Mouse (Mus musculus): Measurements from ENCODE around the gene Zfp629. TPM values are rescaled to one million over a fixed set of nuclear protein-coding genes. Genes with fewer than 3 reads are reported as not detected.

Gene Zfp629
- 2.9 and 3.5 TPM in 2 replicates for polyA plus RNA-seq (2015; fragmentation: Nextera tagmentation; extraction: Ambion mirVana)

GRCm38 (mm10) chr7:127614891-127615843, at the start of gene Zfp629:
Zfp629 (minus strand) TSS chr7:127615797.

GRCm38 (mm10) chr7:127588011-127588871, 27.4 kb downstream of the Zfp629 start, which contains the start of the genes Ccdc189 and Rnf40:
Ccdc189 (minus strand) TSS chr7:127588595.
Rnf40 (plus strand) TSS chr7:127588767.

GRCm38 (mm10) chr7:127572895-127573471, 42.6 kb downstream of the Zfp629 start, which contains the start of gene Phkg2:
Phkg2 (plus strand) TSS chr7:127573340.

GRCm38 (mm10) chr7:127561340-127561858, 54.2 kb downstream of the Zfp629 start, which contains the start of gene Tmem265:
Tmem265 (plus strand) TSS chr7:127561390.

Other genes with a start within 250 kb of the Zfp629 start
- gene Zfp747, start 239.7 kb downstream of the Zfp629 start, polyA plus RNA-seq (2015; fragmentation: Nextera tagmentation; extraction: Ambion mirVana): 5.0 and 5.6 TPM in 2 replicates
- 3.3 and 3.5 TPM in 2 replicates for gene 9130019O22Rik, start 228.6 kb downstream of the Zfp629 start, polyA plus RNA-seq (2015; fragmentation: Nextera tagmentation; extraction: Ambion mirVana)
- 3.7 and 4.1 TPM in 2 replicates for gene E430018J23Rik, start 222.2 kb downstream of the Zfp629 start, polyA plus RNA-seq (2015; fragmentation: Nextera tagmentation; extraction: Ambion mirVana)
- 5.0 and 5.3 TPM in 2 replicates for gene Zfp764, start 209.0 kb downstream of the Zfp629 start, polyA plus RNA-seq (2015; fragmentation: Nextera tagmentation; extraction: Ambion mirVana)
- gene Zfp688, start 193.7 kb downstream of the Zfp629 start, polyA plus RNA-seq (2015; fragmentation: Nextera tagmentation; extraction: Ambion mirVana): 15.9 and 16.3 TPM in 2 replicates
- 2.7 and 2.8 TPM in 2 replicates for gene Zfp689, start 166.6 kb downstream of the Zfp629 start, polyA plus RNA-seq (2015; fragmentation: Nextera tagmentation; extraction: Ambion mirVana)
- 40.2 and 41.9 TPM in 2 replicates for gene Prr14, start 156.2 kb downstream of the Zfp629 start, polyA plus RNA-seq (2015; fragmentation: Nextera tagmentation; extraction: Ambion mirVana)
- 6.4 and 8.7 TPM in 2 replicates for gene Fbrs, start 136.6 kb downstream of the Zfp629 start, polyA plus RNA-seq (2015; fragmentation: Nextera tagmentation; extraction: Ambion mirVana)
- 20.0 and 20.5 TPM in 2 replicates for gene Srcap, start 103.8 kb downstream of the Zfp629 start, polyA plus RNA-seq (2015; fragmentation: Nextera tagmentation; extraction: Ambion mirVana)
- 6.0 and 6.3 TPM in 2 replicates for gene Gm42715, start 96.2 kb downstream of the Zfp629 start, polyA plus RNA-seq (2015; fragmentation: Nextera tagmentation; extraction: Ambion mirVana)
- 6.1 and 7.4 TPM in 2 replicates for gene Tmem265, start 54.4 kb downstream of the Zfp629 start, polyA plus RNA-seq (2015; fragmentation: Nextera tagmentation; extraction: Ambion mirVana)
- gene Phkg2, start 42.5 kb downstream of the Zfp629 start, polyA plus RNA-seq (2015; fragmentation: Nextera tagmentation; extraction: Ambion mirVana): 23.7 and 25.8 TPM in 2 replicates
- 2.7 and 4.4 TPM in 2 replicates for gene Ccdc189, start 27.2 kb downstream of the Zfp629 start, polyA plus RNA-seq (2015; fragmentation: Nextera tagmentation; extraction: Ambion mirVana)
- gene Rnf40, start 27.0 kb downstream of the Zfp629 start, polyA plus RNA-seq (2015; fragmentation: Nextera tagmentation; extraction: Ambion mirVana): 18.1 and 21.6 TPM in 2 replicates
- gene Bcl7c, start 93.1 kb upstream of the Zfp629 start, polyA plus RNA-seq (2015; fragmentation: Nextera tagmentation; extraction: Ambion mirVana): 31.0 and 37.4 TPM in 2 replicates
- gene Ctf1, start 96.9 kb upstream of the Zfp629 start, polyA plus RNA-seq (2015; fragmentation: Nextera tagmentation; extraction: Ambion mirVana): 5.9 and 6.1 TPM in 2 replicates
- 0.12 TPM in 1 of 2 replicates, not detected in the other for gene Ctf2, start 116.4 kb upstream of the Zfp629 start, polyA plus RNA-seq (2015; fragmentation: Nextera tagmentation; extraction: Ambion mirVana)
- gene Fbxl19, start 128.7 kb upstream of the Zfp629 start, polyA plus RNA-seq (2015; fragmentation: Nextera tagmentation; extraction: Ambion mirVana): 1.1 and 1.4 TPM in 2 replicates
- 22.1 and 26.0 TPM in 2 replicates for gene Orai3, start 154.0 kb upstream of the Zfp629 start, polyA plus RNA-seq (2015; fragmentation: Nextera tagmentation; extraction: Ambion mirVana)
- gene Setd1a, start 160.9 kb upstream of the Zfp629 start, polyA plus RNA-seq (2015; fragmentation: Nextera tagmentation; extraction: Ambion mirVana): 9.4 and 11.0 TPM in 2 replicates
- not detected in 2 replicates for gene Gm49388, start 169.8 kb upstream of the Zfp629 start, polyA plus RNA-seq (2015; fragmentation: Nextera tagmentation; extraction: Ambion mirVana)
- 26.7 and 37.8 TPM in 2 replicates for gene Hsd3b7, start 184.8 kb upstream of the Zfp629 start, polyA plus RNA-seq (2015; fragmentation: Nextera tagmentation; extraction: Ambion mirVana)
- 47.2 and 47.9 TPM in 2 replicates for gene Stx4a, start 208.5 kb upstream of the Zfp629 start, polyA plus RNA-seq (2015; fragmentation: Nextera tagmentation; extraction: Ambion mirVana)
- 0.67 and 1.3 TPM in 2 replicates for gene Stx1b, start 208.8 kb upstream of the Zfp629 start, polyA plus RNA-seq (2015; fragmentation: Nextera tagmentation; extraction: Ambion mirVana)

Data from urinary bladder, postnatal 0 days (tissue).